Mouse (Mus musculus) embryonic facial prominence, embryonic 13.5 days (tissue): ENCODE measurements around the gene Slco1a6. TPM values are rescaled to one million over a fixed set of nuclear protein-coding genes. Genes with fewer than 3 reads are reported as not detected.

Source experiments
- polyA plus RNA-seq: library from polyadenylated mRNA; unstranded; fragments of >200 nt; fragmentation: Nextera tagmentation; extraction: Ambion mirVana; gene quantifications from 2 replicates; pipeline ENCODE4 v1.2.1, GENCODE M21; 2015

The Slco1a6 gene
- polyA plus RNA-seq, 1 experiment from 2014 or later: not detected

Other genes starting within 250 kb of the Slco1a6 start
- gene Gm6614, start 197.1 kb downstream of the Slco1a6 start, polyA plus RNA-seq: not detected in 2 replicates
- not detected in 2 replicates for gene Iapp, start 89.9 kb upstream of the Slco1a6 start, polyA plus RNA-seq
- gene Slco1a5, start 114.5 kb upstream of the Slco1a6 start, polyA plus RNA-seq: not detected in 2 replicates
- gene Pyroxd1, start 137.1 kb upstream of the Slco1a6 start, polyA plus RNA-seq: 19.4 and 21.4 TPM in 2 replicates
- gene Recql, start 178.6 kb upstream of the Slco1a6 start, polyA plus RNA-seq: 30.1 and 31.3 TPM in 2 replicates
- gene Golt1b, start 178.7 kb upstream of the Slco1a6 start, polyA plus RNA-seq: 121 and 125 TPM in 2 replicates
- gene Spx, start 204.9 kb upstream of the Slco1a6 start, polyA plus RNA-seq: 1.2 and 1.4 TPM in 2 replicates